Mouse (Mus musculus) left cerebral cortex, postnatal 4 days (tissue): ENCODE results near the gene Csrnp1. TPM values are rescaled to one million over a fixed set of nuclear protein-coding genes. Genes with fewer than 3 reads are reported as not detected.

ENCODE experiments used
- DNase-seq: peaks from one replicate; pipeline ENCODE4 v3.0.0-alpha.2; 2022
- intact Hi-C: fragments of 180-260 bp; cut with DNase I; formaldehyde crosslinking; loops from one replicate; pipeline ENCODE4 v1.15.1; 2025
- total RNA-seq, 2 experiments: library from RNA; stranded (reverse); gene quantifications; 2 replicates each; pipeline ENCODE4 v1.2.3; 2021

Csrnp1 gene
- total RNA-seq, 2 experiments from 2014 or later: 2.9 to 3.7 TPM

GRCm38 (mm10) chr9:120007833-120008232 lies 23.4 kb upstream of the Csrnp1 start:
- intact Hi-C loops: no loop called here
- DNase-seq: no peak

GRCm38 (mm10) chr9:120005936-120006335 lies 21.5 kb upstream of the Csrnp1 start:
- intact Hi-C loops: no loop called here
- no peak for DNase-seq

- DNase-seq: no peak
- intact Hi-C loops: no loop called here
These were observed 18.4 kb upstream of the Csrnp1 start for GRCm38 (mm10) chr9:120002893-120003292.

GRCm38 (mm10) chr9:120001945-120002725 lies 17.7 kb upstream of the Csrnp1 start:
- peak; percentile 46 for DNase-seq
- intact Hi-C loops: no loop called here

- intact Hi-C loops: no loop called here
- no peak for DNase-seq
These were observed 16.3 kb upstream of the Csrnp1 start for GRCm38 (mm10) chr9:120000761-120001160.

- intact Hi-C loops: no loop called here
- DNase-seq: no peak
These were observed 15.2 kb upstream of the Csrnp1 start for GRCm38 (mm10) chr9:119999636-120000035.

GRCm38 (mm10) chr9:119998776-119999175 lies 14.3 kb upstream of the Csrnp1 start:
- intact Hi-C loops: no loop called here
- no peak for DNase-seq

GRCm38 (mm10) chr9:119996080-119996479 lies 11.6 kb upstream of the Csrnp1 start:
- DNase-seq: no peak

GRCm38 (mm10) chr9:119994207-119994606 lies 9.7 kb upstream of the Csrnp1 start:
- no peak for DNase-seq
- intact Hi-C loops: no loop called here

More at GRCm38 (mm10) chr9:119996080-119996479, 11.6 kb upstream of the Csrnp1 start:
- intact Hi-C loops: no loop called here

- intact Hi-C loops: no loop called here
These were observed 8.8 kb upstream of the Csrnp1 start for GRCm38 (mm10) chr9:119993092-119993844.

GRCm38 (mm10) chr9:119991310-119991709 lies 6.9 kb upstream of the Csrnp1 start:
- intact Hi-C loops: no loop called here
- no peak for DNase-seq

More at GRCm38 (mm10) chr9:119993092-119993844, 8.8 kb upstream of the Csrnp1 start:
- DNase-seq: no peak

- DNase-seq: no peak
- intact Hi-C loops: no loop called here
These were observed 3.8 kb upstream of the Csrnp1 start for GRCm38 (mm10) chr9:119988304-119988703.

GRCm38 (mm10) chr9:119985881-119986574 lies 1.6 kb upstream of the Csrnp1 start:
- no peak for DNase-seq
- intact Hi-C loops: no loop called here

GRCm38 (mm10) chr9:119983585-119984535 lies 598 bp downstream of the Csrnp1 start:
- intact Hi-C loops: no loop called here
- DNase-seq: peak; percentile 65

- DNase-seq: no peak
These were observed 1.4 kb downstream of the Csrnp1 start for GRCm38 (mm10) chr9:119982956-119983551.

GRCm38 (mm10) chr9:119982241-119982811 lies 2.1 kb downstream of the Csrnp1 start:
- peak; percentile 74 for DNase-seq
- intact Hi-C loops: no loop called here

More at GRCm38 (mm10) chr9:119982956-119983551, 1.4 kb downstream of the Csrnp1 start:
- intact Hi-C loops: no loop called here

GRCm38 (mm10) chr9:119981183-119982179 lies 3.0 kb downstream of the Csrnp1 start:
- intact Hi-C loops: no loop called here
- DNase-seq: peak; percentile 49

- DNase-seq: peak; percentile 28
- intact Hi-C loops: no loop called here
These were observed 3.7 kb downstream of the Csrnp1 start for GRCm38 (mm10) chr9:119980770-119981182.
